In the genomic region with DNA sequence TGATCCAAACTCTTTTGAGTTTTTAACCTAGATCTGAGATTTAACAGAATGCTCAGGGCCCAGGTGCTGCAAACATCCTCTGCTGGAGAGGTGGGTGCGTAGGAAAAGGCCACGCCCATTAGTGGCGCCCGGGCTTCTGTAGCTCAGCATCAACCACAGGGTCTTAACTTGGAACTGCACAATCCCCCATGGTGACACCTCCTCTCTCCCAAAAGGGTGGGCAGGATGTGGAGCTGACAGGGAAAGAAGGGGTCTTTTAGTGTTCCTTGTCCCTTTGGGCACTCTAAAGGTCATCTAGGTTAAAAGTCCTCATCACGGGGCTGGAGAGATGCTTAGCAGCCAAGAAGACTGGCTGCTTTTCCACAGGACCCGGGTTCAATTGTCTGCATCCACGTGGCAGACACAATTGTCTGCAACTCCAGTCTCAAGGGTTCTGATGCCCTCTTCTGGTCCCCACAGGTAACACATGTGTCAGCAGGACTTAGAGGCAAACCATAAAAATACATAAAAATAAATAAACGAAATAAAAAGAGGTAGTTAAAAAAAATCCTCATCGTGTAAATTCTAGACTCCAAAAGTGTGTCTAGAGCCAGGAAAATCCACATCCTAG, we compare ENCODE assay signal across 8 mouse cellular contexts.
DNase-seq lines count a peak whose midpoint lies in the region.

No protein-coding gene starts in this region.

- DNase-seq in gastrocnemius, postnatal 14 days = peak; percentile 39
- DNase-seq in gastrocnemius, adult 8-10 months (ENCODE audit: low spot score in 2 of 2) = no peak
- DNase-seq in right cerebral cortex, postnatal 14 days = peak; percentile 29
- DNase-seq in right cerebral cortex, postnatal 4 days = no peak
- peak; percentile 53 for DNase-seq in brain, adult 2 months (ENCODE audit: low read depth, low spot score)
- peak; percentile 45 for DNase-seq in lung, postnatal 14 days
- no peak for DNase-seq in ovary, adult 18-20 months (ENCODE audit: low spot score)
- no peak for DNase-seq in left cerebral cortex, postnatal 25 days (ENCODE audit: low spot score in 2 of 2)

- intact Hi-C loops in gastrocnemius, postnatal 14 days (cut with DNase I; ENCODE audit: low total_unique reads) = no loop called here
- intact Hi-C loops in left cerebral cortex, postnatal 25 days (cut with DNase I) = loop anchor here (5.0 kb wide), 1 partner anchor 428 kb away; no protein-coding TSS in a partner anchor

Comparison
In these comparisons a context has a peak if more than half of its experiments do, and no peak if none do; other contexts are left out.
1. DNase-seq: peak in gastrocnemius, postnatal 14 days (single experiment), right cerebral cortex, postnatal 14 days (single experiment), brain, adult 2 months (single experiment) and lung, postnatal 14 days (single experiment); none in gastrocnemius, adult 8-10 months (0 of 2), right cerebral cortex, postnatal 4 days (single experiment), ovary, adult 18-20 months (single experiment) and left cerebral cortex, postnatal 25 days (0 of 2).